10 mouse cellular contexts compared by ENCODE assay signal in genomic region chr6:48438475-48439125, GRCm38 (mm10). TPM values are rescaled to one million over a fixed set of nuclear protein-coding genes. Genes with fewer than 3 reads are reported as not detected.
DNase-seq lines count a peak whose midpoint lies in the region; ATAC-seq lines count a peak whose summit lies in the region.
"Had no signal": no experiment of that assay in that cellular context is flagged by ENCODE, and none has a peak within 500 bp of the region (broad histone marks: within the 10 kb centered on the region; RNA-seq: fewer than 3 reads in every experiment).

No protein-coding gene starts in this region.

- peak overlapping the region; percentile 64 for H3K4me2 ChIP-seq in heart, embryonic 12.5 days
- peak overlapping the region; percentile 28 for H3K4me2 ChIP-seq in forebrain, embryonic 15.5 days (replicated peaks)
- peak overlapping the region; percentile 39 for H3K4me2 ChIP-seq in midbrain, embryonic 11.5 days

- no peaks in the 10 kb centered on the region for H3K9me3 ChIP-seq in heart, embryonic 12.5 days (replicated peaks)
- H3K9me3 ChIP-seq in forebrain, embryonic 15.5 days, result no peaks in the 10 kb centered on the region
- H3K9me3 ChIP-seq in midbrain, embryonic 11.5 days (ENCODE audit: control insufficient read depth, low read length), result no peaks in the 10 kb centered on the region

- peaks cover 35% of the 10 kb centered on the region for H3K27me3 ChIP-seq in heart, embryonic 12.5 days (replicated peaks)
- H3K27me3 ChIP-seq in forebrain, embryonic 15.5 days, result peaks cover 19% of the 10 kb centered on the region; the same call in 1 of the 2 replicates
- H3K27me3 ChIP-seq in midbrain, embryonic 11.5 days (ENCODE audit: control insufficient read depth, insufficient read depth, low read length), result peaks cover 35% of the 10 kb centered on the region

- no peak for DNase-seq in heart, adult 9 months (ENCODE audit: low spot score in 2 of 2)
- peak; percentile 83 for DNase-seq in R1 (ENCODE audit: low read depth, low spot score)
- DNase-seq in midbrain, embryonic 11.5 days (ENCODE audit: low spot score, missing footprints), result peak; percentile 92
- no peak for DNase-seq in layer of hippocampus, adult 9-11 months
- DNase-seq in gastrocnemius, postnatal 14 days, result no peak
- no peak for DNase-seq in ovary, adult 18-20 months (ENCODE audit: low spot score)
- DNase-seq: right cerebral cortex, postnatal 14 days had no signal

- peaks cover 69% of the 10 kb centered on the region for H3K4me1 ChIP-seq in heart, embryonic 12.5 days (replicated peaks)
- H3K4me1 ChIP-seq in forebrain, embryonic 15.5 days, result peaks cover 18% of the 10 kb centered on the region
- H3K4me1 ChIP-seq in midbrain, embryonic 11.5 days (ENCODE audit: control insufficient read depth, insufficient read depth, low read length), result peaks cover 22% of the 10 kb centered on the region

- no peak overlapping the region for H3K27ac ChIP-seq in heart, embryonic 12.5 days (ENCODE audit: poor library complexity, severe bottlenecking)
- no peak overlapping the region for H3K27ac ChIP-seq in forebrain, embryonic 15.5 days (replicated peaks)
- H3K27ac ChIP-seq in midbrain, embryonic 11.5 days (ENCODE audit: low read depth, low read length), result no peak overlapping the region

- 33% methylated on average over 55 of the region's 55 CpGs for WGBS in heart, embryonic 12.5 days
- 27% methylated on average over 55 of the region's 55 CpGs for WGBS in forebrain, embryonic 15.5 days
- WGBS in midbrain, embryonic 11.5 days, result 6% methylated on average over 55 of the region's 55 CpGs

- peak overlapping the region; percentile 39; the same call in 1 of the 2 replicates for H3K9ac ChIP-seq in heart, embryonic 12.5 days
- no peak overlapping the region for H3K9ac ChIP-seq in forebrain, embryonic 15.5 days (replicated peaks)
- H3K9ac ChIP-seq in midbrain, embryonic 11.5 days (ENCODE audit: low read length), result peak overlapping the region; percentile 33

- H3K4me3 ChIP-seq in heart, embryonic 12.5 days, result peak overlapping the region; percentile 33
- H3K4me3 ChIP-seq in forebrain, embryonic 15.5 days, result peak overlapping the region; percentile 10
- peak overlapping the region; percentile 23 for H3K4me3 ChIP-seq in midbrain, embryonic 11.5 days (ENCODE audit: low read depth, low read length)

- peaks cover 54% of the 10 kb centered on the region for H3K36me3 ChIP-seq in heart, embryonic 12.5 days
- peaks cover 30% of the 10 kb centered on the region for H3K36me3 ChIP-seq in forebrain, embryonic 15.5 days
- H3K36me3 ChIP-seq in midbrain, embryonic 11.5 days (ENCODE audit: control insufficient read depth, insufficient read depth, low read length), result peaks cover 6% of the 10 kb centered on the region; the same call in 1 of the 2 replicates

- intact Hi-C loops in gastrocnemius, postnatal 14 days (cut with DNase I; ENCODE audit: low total_unique reads), result no loop called here

- ATAC-seq in heart, embryonic 12.5 days (ENCODE audit: insufficient number of reproducible peaks, low FRiP score), result 0 out of 2 replicates have a peak, but pooled peaks have one; percentile 7
- ATAC-seq in forebrain, embryonic 15.5 days (replicated peaks), result no peak
- 0 out of 2 replicates have a peak, but pooled peaks have one; percentile 27 for ATAC-seq in midbrain, embryonic 11.5 days (ENCODE audit: low FRiP score)
- ATAC-seq: CD4-positive, CD25-positive, alpha-beta regulatory T cell, adult 4 months had no signal

RNA-seq across cellular contexts. Expression of gene Zfp467, which starts 7.0 kb away (rescaled TPM):
- polyA plus RNA-seq in heart, embryonic 12.5 days (2016; fragmentation: Nextera tagmentation; extraction: Ambion mirVana), result 17.1 and 20.4 TPM in 2 replicates
- polyA plus RNA-seq in forebrain, embryonic 15.5 days (2015; fragmentation: Nextera tagmentation; extraction: Ambion mirVana), result 30.0 and 34.2 TPM in 2 replicates
- polyA plus RNA-seq in midbrain, embryonic 11.5 days (2014; fragmentation: Nextera tagmentation; extraction: Ambion mirVana), result 12.7 and 14.3 TPM in 2 replicates
- total RNA-seq in gastrocnemius, postnatal 14 days (2021), result 10 to 100 TPM; 15.9 to 16.5 TPM

RNA-seq across cellular contexts. Expression of gene Sspo, which starts 9.4 kb away (rescaled TPM):
- polyA plus RNA-seq in heart, embryonic 12.5 days (2016; fragmentation: Nextera tagmentation; extraction: Ambion mirVana), result 0.61 and 0.64 TPM in 2 replicates
- 0.13 and 0.70 TPM in 2 replicates for polyA plus RNA-seq in forebrain, embryonic 15.5 days (2015; fragmentation: Nextera tagmentation; extraction: Ambion mirVana)
- 0.10 and 0.23 TPM in 2 replicates for polyA plus RNA-seq in midbrain, embryonic 11.5 days (2014; fragmentation: Nextera tagmentation; extraction: Ambion mirVana)
- total RNA-seq in gastrocnemius, postnatal 14 days (2021), result 1 to 10 TPM in 1 of 2 experiments, under 1 TPM in 1; 0.16 to 1.1 TPM

RNA-seq across cellular contexts. Expression of gene Krba1, which starts 43.2 kb away (rescaled TPM):
- polyA plus RNA-seq in heart, embryonic 12.5 days (2016; fragmentation: Nextera tagmentation; extraction: Ambion mirVana), result 21.2 and 21.8 TPM in 2 replicates
- polyA plus RNA-seq in forebrain, embryonic 15.5 days (2015; fragmentation: Nextera tagmentation; extraction: Ambion mirVana), result 27.2 and 29.4 TPM in 2 replicates
- polyA plus RNA-seq in midbrain, embryonic 11.5 days (2014; fragmentation: Nextera tagmentation; extraction: Ambion mirVana), result 15.2 and 16.6 TPM in 2 replicates
- 10 to 100 TPM in 1 of 2 experiments, 1 to 10 TPM in 1; 8.7 to 11.0 TPM for total RNA-seq in gastrocnemius, postnatal 14 days (2021)

Comparison
In these comparisons a context has a peak if more than half of its experiments do, and no peak if none do; other contexts are left out.
1. DNase-seq: peak in R1 (single experiment) and midbrain, embryonic 11.5 days (single experiment); none in heart, adult 9 months (0 of 2), layer of hippocampus, adult 9-11 months (single experiment), gastrocnemius, postnatal 14 days (single experiment) and ovary, adult 18-20 months (single experiment).
2. Peak in every context shown above with its lines, with median percentiles within 50 percentile points of each other: H3K4me2 ChIP-seq and H3K4me3 ChIP-seq.